Mouse (Mus musculus): ENCODE measurements around the gene Zfyve21.

DNA sequence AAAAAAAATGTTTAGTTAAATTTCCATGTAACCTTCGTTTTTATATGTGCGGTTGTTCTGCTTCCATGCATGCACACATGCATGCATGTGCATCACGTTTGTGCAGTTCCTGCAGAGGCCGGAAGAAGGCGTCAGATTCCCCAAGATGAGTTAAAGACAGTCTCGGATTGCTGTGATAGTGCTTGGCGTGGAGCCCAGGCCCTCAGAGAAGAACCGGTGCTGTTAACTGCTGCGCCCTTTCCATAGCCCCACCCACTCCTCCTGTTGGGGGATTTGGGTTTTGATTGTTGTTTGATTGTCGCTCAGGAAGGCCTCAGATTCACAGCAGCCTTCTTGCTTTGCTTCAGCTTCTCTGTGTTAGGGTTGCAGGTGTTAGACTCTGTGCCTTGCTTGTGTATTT, 44.7 kb upstream of the Zfyve21 start:
- TF ChIP-seq POLR2A (IDR thresholded peaks at IDR 0.05; ENCODE audit: control insufficient read depth, low read depth, low read length) (no peak), CTCF (IDR thresholded peaks at IDR 0.05; ENCODE audit: control insufficient read depth, insufficient read depth, insufficient replicate concordance, low read depth, low read length) (no peak)
